Comparison of ENCODE assay signal across 9 mouse cellular contexts in the genomic region with DNA sequence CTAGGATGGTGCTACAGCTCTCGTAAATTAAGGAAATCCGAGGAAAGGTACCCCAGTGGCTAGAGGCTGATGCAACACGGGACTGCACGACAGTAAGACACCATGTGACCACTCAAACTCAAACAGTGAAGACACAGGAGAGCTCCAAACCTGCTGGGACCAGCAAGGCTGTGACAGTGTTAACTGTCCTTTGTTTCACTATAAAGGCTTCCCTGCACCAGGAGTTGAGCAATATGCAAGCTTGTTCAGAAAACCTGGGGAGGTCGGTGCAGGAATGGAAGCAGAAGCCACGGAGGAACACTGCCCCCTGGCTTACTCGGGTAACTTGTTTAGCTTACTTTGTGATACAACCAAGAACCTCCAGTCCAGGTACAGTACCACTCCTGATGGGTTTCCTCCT. TPM values are rescaled to one million over a fixed set of nuclear protein-coding genes. Genes with fewer than 3 reads are reported as not detected.
A peak's percentile ranks its signal among the peaks of the same experiment; 100 is the strongest.
DNase-seq lines count a peak whose midpoint lies in the region; ATAC-seq and TF ChIP-seq lines count a peak whose summit lies in the region.
"Had no signal": no experiment of that assay in that cellular context is flagged by ENCODE, and none has a peak within 500 bp of the region (broad histone marks: within the 10 kb centered on the region; RNA-seq: fewer than 3 reads in every experiment).

No protein-coding gene starts in this region.

- H3K27me3 ChIP-seq in liver, postnatal 0 days (ENCODE audit: insufficient read depth, low read length): no peaks in the 10 kb centered on the region
- H3K27me3 ChIP-seq in stomach, postnatal 0 days (ENCODE audit: control insufficient read depth, insufficient read depth, low read length): no peaks in the 10 kb centered on the region
- H3K27me3 ChIP-seq: embryonic facial prominence, embryonic 12.5 days had no signal

- H3K4me1 ChIP-seq in liver, postnatal 0 days (ENCODE audit: insufficient read depth): 0 out of 2 replicates have a peak, but pooled peaks cover 2% of the 10 kb centered on the region
- no peaks in the 10 kb centered on the region for H3K4me1 ChIP-seq in stomach, postnatal 0 days (replicated peaks; ENCODE audit: control insufficient read depth, insufficient read depth)

- no peak overlapping the region for H3K27ac ChIP-seq in left cerebral cortex, adult 2 months
- no peak overlapping the region for H3K27ac ChIP-seq in liver, postnatal 0 days (ENCODE audit: low read depth)
- H3K27ac ChIP-seq in stomach, postnatal 0 days (replicated peaks): no peak overlapping the region
- H3K27ac ChIP-seq: embryonic facial prominence, embryonic 12.5 days had no signal

- no peaks in the 10 kb centered on the region for H3K36me3 ChIP-seq in liver, postnatal 0 days (replicated peaks; ENCODE audit: insufficient read depth, low read length)
- no peaks in the 10 kb centered on the region for H3K36me3 ChIP-seq in stomach, postnatal 0 days (ENCODE audit: control insufficient read depth, insufficient read depth, low read length)
- H3K36me3 ChIP-seq: embryonic facial prominence, embryonic 12.5 days had no signal

- DNase-seq in left cerebral cortex, adult 2 months (ENCODE audit: extremely low spot score in 1 of 2, low spot score in 2 of 2): no peak
- no peak for DNase-seq in left cerebral cortex, adult 8-10 months (ENCODE audit: low spot score in 2 of 2)
- peak; percentile 62 for DNase-seq in NIH3T3 (ENCODE audit: low read depth)
- DNase-seq in liver, postnatal 0 days: peak; percentile 55
- peak; percentile 26 for DNase-seq in stomach, postnatal 0 days (ENCODE audit: low spot score)
- no peak for DNase-seq in layer of hippocampus, adult 18-20 months (ENCODE audit: low spot score in 2 of 2)
- no peak for DNase-seq in neural tube, embryonic 10.5 days (ENCODE audit: extremely low spot score, low spot score)
- DNase-seq in right cerebral cortex, postnatal 25 days: no peak

- H3K9me3 ChIP-seq in liver, postnatal 0 days (ENCODE audit: low read length): no peaks in the 10 kb centered on the region
- no peaks in the 10 kb centered on the region for H3K9me3 ChIP-seq in stomach, postnatal 0 days (ENCODE audit: control insufficient read depth, low read length)
- H3K9me3 ChIP-seq: embryonic facial prominence, embryonic 12.5 days had no signal

- intact Hi-C loops in left cerebral cortex, adult 2 months (cut with DNase I): loop anchor here (1.0 to 5.0 kb wide), 2 partner anchors 45 to 65 kb away; no protein-coding TSS in a partner anchor

- 22% methylated on average over 7 of the region's 7 CpGs for WGBS in liver, postnatal 0 days (ENCODE audit: insufficient replicate concordance)
- WGBS in stomach, postnatal 0 days: 47% methylated on average over 7 of the region's 7 CpGs

- no peak overlapping the region for H3K4me3 ChIP-seq in left cerebral cortex, adult 2 months
- H3K4me3 ChIP-seq in liver, postnatal 0 days (ENCODE audit: low read depth, low read length): no peak overlapping the region
- H3K4me3 ChIP-seq in stomach, postnatal 0 days (ENCODE audit: low read depth, low read length): no peak overlapping the region
- H3K4me3 ChIP-seq: embryonic facial prominence, embryonic 12.5 days had no signal

- no peak overlapping the region; the same call in 1 of the 2 replicates for H3K4me2 ChIP-seq in liver, postnatal 0 days (ENCODE audit: low read depth, low read length)
- no peak overlapping the region for H3K4me2 ChIP-seq in stomach, postnatal 0 days (replicated peaks; ENCODE audit: low read depth)
- H3K4me2 ChIP-seq: embryonic facial prominence, embryonic 12.5 days had no signal

- peak; percentile 59 for ATAC-seq in liver, postnatal 0 days
- ATAC-seq in stomach, postnatal 0 days (ENCODE audit: low FRiP score, low TSS enrichment): peak; percentile 36; the same call in 1 of the 2 replicates

- peak; percentile 41 for TF ChIP-seq CTCF in left cerebral cortex, adult 2 months (IDR thresholded peaks at IDR 0.05)
- peak; percentile 61 for TF ChIP-seq CTCF in liver, postnatal 0 days (IDR thresholded peaks at IDR 0.05; ENCODE audit: low read depth)
- TF ChIP-seq CTCF in stomach, postnatal 0 days (IDR thresholded peaks at IDR 0.05; ENCODE audit: low read depth): peak; percentile 59

- no peak overlapping the region for H3K9ac ChIP-seq in liver, postnatal 0 days (replicated peaks)
- H3K9ac ChIP-seq in stomach, postnatal 0 days (ENCODE audit: low read length): no peak overlapping the region
- H3K9ac ChIP-seq: embryonic facial prominence, embryonic 12.5 days had no signal

- no peak for TF ChIP-seq EP300 in liver, postnatal 0 days (IDR thresholded peaks at IDR 0.05; ENCODE audit: low read depth)
- TF ChIP-seq EP300 in stomach, postnatal 0 days (optimal IDR thresholded peaks at IDR 0.05): no peak

RNA-seq across cellular contexts. Expression of a gene that starts 40.4 kb away (rescaled TPM):
- total RNA-seq in left cerebral cortex, adult 2 months (2021): 100 to 1,000 TPM; 279 to 310 TPM
- 100 to 1,000 TPM; 276 to 318 (median 297) TPM for total RNA-seq in left cerebral cortex, adult 8-10 months (2022)
- 276 and 278 TPM in 2 replicates for polyA plus RNA-seq in liver, postnatal 0 days (2015; fragmentation: Nextera tagmentation; extraction: Ambion mirVana)
- polyA plus RNA-seq in stomach, postnatal 0 days (2015; fragmentation: Nextera tagmentation; extraction: Ambion mirVana): 519 and 531 TPM in 2 replicates
- 100 to 1,000 TPM; 336 to 350 TPM for total RNA-seq in layer of hippocampus, adult 18-20 months (2021)

Comparison
In these comparisons a context has a peak if more than half of its experiments do, and no peak if none do; other contexts are left out.
1. DNase-seq: peak in NIH3T3 (single experiment), liver, postnatal 0 days (single experiment) and stomach, postnatal 0 days (single experiment); none in left cerebral cortex, adult 2 months (0 of 2), left cerebral cortex, adult 8-10 months (0 of 2), layer of hippocampus, adult 18-20 months (0 of 2), neural tube, embryonic 10.5 days (single experiment) and right cerebral cortex, postnatal 25 days (single experiment).
2. Peak in every context shown above with its lines, with median percentiles within 50 percentile points of each other: CTCF ChIP-seq.